Mouse (Mus musculus) CH12F3 (cell line): ENCODE data around the gene Smurf1.

Experiments
- in situ Hi-C: fragments of 300-500 bp; cut with MboI; formaldehyde crosslinking; loops from 2 replicates; pipeline ENCODE4 v1.14.3; 2020; ENCODE audit warnings: low sequenced_read_pairs

The Smurf1 gene

DNA sequence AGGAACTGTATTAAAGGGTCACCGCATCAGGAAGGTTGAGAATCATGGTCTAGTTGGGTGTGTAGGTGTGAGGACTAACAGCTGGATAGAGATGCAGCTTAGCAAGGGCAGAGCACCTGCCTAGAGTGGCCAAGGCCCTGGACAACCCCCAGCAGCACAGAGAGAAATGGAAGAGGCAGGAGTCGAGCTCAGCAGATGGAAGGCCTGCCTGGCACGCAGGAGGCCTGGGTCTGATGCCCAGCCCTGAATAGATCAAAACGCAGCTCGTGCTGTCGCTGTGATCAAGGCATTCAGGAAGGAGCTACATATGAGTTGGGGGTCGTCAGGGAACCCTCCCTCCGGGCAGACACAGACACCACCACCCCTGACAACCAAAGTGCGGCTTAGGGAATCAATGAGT, 7.4 kb downstream of the Smurf1 start:
- in situ Hi-C loops, result no loop called here

DNA sequence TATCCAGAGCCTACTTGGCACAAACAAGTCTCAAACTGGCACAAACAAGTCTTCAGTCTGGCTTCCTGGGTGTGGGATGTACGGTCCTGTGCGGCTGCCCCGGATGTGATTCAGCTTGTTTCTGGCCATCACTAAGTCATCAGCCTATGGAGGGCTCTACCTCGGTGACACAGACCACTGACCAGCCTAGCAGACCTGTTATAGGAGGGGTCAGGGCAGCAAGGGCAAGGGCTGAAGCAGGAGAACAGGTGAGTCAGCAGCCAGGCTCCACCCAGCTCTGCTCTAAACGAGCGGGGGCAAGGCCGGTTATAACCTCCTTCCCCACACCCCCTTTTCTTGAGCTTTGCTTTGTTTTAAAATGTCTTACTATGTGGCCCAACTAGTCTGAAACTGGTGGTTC, 11.2 kb downstream of the Smurf1 start:
- in situ Hi-C loops, result no loop called here

DNA sequence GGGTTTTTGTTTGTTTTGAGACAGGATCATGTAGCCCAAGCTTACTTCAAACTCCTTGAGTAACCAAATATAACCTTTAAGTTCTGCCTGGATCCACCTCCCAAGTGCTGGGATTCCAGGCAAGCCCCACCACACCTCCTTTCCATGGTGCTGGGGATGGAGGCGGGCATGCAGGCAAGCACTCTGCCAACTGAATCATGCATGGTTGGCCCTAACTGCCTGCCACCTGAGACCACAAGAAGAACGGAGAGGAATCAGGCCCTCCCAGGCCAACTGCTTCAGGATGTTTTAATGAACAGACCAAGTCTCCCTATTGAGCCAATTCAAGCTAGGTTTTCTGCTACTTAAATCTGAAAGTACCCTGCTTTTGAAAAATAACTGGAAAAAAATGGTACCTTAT, 13.1 kb downstream of the Smurf1 start:
- in situ Hi-C loops, result no loop called here

DNA sequence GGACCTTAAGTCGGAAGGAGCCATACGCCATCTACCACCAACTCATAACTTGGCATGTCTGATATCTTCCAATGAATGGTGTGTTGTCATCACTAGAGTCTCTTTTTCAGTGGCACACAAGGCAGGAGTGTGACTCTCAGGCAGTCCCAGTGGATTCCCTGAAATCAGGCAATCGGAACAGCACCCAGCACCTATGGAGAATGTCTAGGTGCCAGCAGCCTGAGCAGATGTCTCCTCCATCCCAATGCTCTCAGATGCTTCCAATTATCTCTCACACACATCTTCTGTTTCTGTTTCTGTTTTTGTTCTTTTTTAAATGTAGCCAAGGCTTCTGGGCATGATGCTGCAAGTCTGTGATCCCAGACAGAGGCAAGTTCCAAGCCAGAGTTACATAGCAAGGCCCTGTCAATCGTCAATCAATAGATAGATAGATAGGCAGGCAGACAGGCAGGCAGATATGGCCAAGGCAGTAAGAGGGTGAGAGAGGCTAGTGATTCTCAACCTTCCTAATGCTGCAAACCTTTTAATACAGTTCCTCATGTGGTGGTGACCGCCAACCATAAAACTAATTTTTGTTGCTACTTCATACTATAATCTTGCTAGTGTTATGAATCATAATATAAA, 15.1 kb downstream of the Smurf1 start:
- in situ Hi-C loops, result no loop called here

DNA sequence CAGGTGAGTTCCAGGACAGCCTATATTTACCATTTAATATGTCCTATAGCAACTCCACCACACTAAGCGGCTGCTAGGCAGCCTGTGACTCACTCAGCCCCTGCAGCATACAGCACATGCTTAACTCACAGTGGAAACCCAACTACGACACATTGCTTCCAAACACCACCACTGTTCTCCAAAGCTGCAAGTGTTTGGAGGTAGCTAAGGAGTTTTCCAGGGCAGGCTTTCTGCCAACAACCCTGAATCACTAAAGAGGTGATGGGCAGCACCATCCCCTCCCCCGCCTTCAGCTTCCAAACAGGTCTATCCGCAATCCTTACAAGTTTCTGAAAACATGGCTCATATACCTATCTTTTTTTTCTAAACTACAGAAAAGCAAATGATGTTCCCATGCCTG, 15.8 kb downstream of the Smurf1 start:
- in situ Hi-C loops, result no loop called here

DNA sequence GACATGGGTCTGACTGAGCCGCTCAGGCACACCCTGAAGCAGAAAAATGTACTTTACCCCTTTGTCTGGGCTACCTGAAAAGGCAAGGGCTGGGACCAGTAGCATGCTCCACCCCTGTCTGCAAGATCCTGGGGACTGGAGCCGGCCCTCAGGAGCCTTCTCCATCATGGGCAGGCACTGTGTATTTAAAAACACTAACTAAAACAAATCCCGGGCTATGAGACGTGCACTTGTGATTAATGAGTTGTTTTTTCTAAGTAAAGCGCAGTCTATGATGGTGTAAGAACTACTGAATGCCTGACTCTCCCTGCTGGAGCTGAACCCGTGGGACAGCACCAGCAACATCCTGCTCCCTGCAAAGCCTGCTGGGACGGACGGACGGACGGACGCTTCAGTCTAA, 17.2 kb downstream of the Smurf1 start:
- in situ Hi-C loops, result no loop called here

DNA sequence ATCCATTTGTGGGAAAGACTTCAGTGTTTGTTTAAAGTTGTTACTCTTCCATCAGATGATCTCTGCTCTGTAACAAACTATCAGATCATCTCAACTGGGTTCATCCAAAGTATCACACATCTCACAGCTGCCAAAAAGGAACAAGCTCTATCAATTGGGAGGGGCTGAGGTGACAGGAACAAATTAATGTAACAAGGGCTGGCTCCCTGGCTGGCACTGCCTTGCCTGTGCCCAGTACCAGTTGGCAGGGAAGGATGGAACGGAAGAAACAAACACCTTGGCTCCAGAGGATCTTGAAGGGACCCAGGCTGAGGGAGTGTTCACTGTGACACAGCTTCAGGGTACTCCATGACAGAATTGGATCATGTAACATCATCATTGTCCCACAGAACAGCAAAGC, 17.6 kb downstream of the Smurf1 start:
- in situ Hi-C loops, result no loop called here

DNA sequence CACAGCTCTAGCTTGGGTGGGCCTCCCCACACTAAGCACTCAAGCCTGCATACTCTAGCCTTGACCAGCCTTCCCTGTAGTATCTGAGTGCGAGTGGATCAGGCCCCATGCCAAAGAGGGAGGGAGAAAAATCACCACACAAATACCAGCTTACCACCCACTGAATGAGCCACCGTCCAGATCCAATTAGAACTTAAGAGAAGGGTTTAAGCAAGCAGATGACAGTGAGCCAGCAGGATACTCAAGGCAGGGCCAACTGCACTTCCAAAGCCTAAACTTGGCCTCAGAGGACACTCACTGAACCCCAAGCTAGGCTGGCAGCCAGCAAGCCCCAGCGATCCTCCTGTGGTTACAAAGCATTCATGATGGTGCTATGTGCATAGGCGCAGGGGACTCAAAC, 19.6 kb downstream of the Smurf1 start:
- in situ Hi-C loops, result no loop called here

DNA sequence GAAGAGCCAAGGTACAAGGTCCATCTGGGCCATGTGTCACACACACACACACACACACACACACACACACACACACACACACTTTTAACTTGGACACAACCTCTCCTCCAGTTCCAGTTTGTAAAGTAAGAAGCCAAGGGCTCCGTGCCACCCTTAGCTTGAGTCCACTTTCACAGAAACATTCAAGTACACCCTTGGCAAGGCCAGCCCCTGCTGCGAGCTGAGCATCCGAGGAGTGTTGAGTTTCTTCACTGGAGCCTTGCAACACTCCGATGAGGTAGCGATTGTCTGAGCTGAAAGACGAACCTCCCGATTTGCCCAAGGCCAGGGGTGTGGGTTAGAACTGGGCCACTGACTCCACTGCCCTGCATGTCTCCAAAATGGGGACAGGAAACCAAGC, 20.7 kb downstream of the Smurf1 start:
- in situ Hi-C loops, result no loop called here

DNA sequence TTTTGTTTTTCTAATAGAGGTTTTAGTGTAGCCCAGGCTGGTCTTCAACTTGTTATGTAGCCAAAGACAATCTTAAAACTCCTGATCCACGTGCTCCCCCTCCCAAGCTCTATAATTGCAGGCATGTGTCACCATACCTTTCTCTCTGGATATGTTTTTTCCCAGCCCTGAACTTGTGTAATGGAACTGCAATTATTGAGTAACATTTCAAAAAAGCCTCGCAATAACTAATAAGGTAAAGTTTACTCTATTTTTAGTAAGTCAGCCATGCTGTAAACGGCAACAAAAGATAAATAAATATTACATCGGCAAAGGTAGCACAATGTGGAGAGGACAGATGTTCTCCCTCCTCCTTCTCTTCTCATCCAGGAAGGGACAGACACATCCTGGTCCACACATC, 21.3 kb downstream of the Smurf1 start:
- in situ Hi-C loops, result no loop called here

DNA sequence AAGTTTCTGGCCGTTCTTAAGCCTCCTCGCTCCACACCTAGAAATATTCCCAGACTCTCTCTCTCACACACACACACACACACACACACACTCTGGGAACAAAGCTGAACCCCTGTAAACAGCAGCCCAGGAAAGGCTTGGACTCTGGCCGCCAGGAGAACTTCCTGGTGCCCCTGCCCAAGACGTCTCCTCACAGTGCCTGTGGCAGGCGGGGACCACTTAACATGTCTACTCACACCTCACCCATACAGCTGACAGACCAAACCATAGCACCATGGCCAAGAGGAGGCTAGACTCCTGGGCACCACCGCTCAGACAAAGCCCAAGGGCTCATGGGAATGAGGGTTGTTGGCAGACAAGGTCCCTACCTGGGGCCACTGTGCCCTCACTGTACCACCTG, 22.3 kb downstream of the Smurf1 start:
- in situ Hi-C loops, result no loop called here

DNA sequence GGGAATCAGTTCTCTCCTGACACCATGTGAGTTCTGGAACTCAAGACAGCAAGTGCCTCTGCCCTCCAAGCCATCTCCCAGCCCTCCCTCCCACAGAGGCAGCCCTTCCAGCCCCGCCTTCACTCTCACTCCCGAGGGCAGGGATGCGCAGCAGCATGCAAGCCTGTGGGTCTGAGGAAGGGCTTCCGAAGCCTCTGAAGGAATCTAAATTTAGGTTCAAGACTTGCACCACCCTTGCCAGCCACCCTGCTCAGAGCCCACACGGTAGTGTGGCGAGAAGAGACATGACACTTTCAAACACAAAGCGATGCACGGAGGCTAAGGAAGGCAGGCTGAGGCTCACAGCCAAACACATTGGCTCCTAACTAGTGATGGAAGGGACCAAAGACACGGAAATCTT, 23.2 kb downstream of the Smurf1 start:
- in situ Hi-C loops, result no loop called here

DNA sequence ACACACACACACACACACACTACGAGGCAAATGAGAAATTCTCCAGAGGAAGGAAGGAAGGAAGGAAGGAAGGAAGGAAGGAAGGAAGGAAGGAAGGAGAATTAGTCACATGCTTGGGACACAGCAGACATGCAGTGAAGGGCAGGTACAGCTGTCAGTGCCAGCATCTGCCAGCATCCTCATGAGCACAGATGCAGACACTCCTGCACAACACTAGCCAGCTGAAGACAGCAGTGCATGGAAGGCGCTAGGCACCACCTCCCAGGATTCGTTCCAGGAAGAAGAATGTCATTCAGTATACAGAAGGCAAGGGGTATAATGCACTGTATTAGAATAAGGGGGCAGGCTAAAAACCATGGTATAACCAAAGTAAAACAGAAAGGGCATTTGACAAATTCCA, 24.7 kb downstream of the Smurf1 start:
- in situ Hi-C loops, result no loop called here

DNA sequence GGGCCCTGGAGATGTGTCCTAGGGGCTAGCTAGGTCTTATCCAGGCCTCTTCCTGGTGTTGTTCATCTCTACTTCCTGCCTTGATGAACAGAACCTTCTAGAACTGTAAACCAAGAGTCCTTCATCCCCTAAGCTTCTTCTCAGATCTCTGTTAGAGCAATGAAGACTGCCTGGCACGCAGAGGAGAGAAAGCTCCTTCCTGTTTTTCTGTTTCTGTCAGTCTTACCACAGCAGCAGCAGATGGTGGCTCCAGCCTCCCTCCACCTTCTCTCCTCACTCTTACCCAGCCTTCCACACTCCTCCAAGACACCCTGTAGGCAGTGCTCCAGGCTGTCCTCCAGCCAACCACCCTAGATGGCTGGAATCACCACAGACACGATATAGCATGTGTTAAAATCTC, 28.3 kb downstream of the Smurf1 start:
- in situ Hi-C loops, result no loop called here

DNA sequence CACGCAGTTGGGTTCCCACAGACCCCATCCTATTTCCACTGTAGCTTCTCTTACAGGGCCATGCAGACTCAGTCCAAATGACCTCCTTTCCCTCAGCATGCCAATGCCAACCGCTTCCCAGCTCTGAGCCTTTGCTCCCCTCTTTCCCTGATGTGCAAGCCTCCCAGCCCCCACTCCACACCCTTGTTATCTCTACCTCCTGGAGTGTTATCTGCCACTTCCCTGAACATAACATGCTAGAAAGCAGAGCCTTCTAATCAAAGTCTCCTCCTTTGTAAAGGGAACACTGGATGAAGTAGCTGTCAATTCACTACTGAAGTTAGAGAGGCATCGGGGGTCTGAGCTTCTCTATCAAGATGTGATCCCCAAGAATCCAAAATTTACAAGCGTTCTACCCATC, 32.2 kb downstream of the Smurf1 start:
- in situ Hi-C loops, result no loop called here

DNA sequence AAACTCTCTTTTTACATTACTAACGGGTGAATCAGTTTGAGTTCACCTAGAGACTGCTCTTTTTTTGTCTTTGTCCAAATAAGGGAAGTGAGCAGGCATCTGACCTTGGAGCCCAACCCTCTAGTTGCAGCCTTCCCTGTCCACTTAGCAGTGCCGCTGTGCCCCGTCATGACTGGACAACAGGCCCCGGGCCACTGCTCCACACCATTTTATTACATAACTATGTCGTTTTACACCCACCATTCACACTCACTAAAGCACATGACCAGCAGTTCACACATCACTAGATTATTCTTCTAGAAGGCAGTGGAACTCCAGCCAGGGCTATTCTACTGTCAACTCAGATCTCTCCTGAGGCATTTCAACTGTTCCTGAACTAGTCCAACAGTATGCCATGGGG, 33.8 kb downstream of the Smurf1 start:
- in situ Hi-C loops, result no loop called here

DNA sequence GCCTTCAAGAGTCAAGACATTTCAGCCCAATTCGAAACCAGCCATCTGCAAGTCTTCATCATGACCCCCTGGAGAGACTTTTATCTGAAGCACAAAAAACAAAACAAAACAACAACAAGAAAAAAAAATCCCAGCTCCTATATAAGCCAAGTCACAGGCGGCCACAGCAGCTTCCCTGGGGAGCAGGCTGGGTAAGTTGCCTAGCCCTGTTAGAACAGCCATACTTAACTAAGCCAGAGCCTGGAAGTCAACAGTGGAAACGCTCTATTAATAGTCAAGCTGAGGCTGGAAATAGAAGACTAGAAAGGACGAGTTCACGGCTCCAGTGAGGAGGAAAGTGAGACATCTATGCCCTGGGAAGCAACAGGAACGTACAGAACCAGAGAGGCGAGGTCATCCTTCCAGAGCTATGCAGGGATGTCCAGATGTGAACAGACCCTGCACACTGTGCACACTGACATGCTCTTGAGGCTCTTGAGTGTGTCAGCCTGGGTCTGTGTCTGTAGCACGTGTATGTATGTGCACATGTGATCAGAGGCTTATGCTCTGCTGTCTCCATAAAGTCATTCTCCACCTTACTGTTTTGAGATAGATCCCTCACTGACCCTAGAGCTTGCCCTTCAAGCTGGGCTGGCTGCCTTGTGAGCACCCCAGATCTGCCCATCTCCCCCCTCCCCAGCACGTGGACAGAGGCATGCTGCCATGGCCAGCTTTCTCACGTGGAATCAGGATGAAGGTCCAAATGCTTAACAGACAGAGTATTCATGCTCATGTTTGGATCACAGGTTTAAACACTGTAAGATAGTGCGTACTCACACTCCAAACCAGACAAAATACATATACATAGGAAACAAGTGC, 36.6 kb downstream of the Smurf1 start:
- in situ Hi-C loops, result no loop called here

DNA sequence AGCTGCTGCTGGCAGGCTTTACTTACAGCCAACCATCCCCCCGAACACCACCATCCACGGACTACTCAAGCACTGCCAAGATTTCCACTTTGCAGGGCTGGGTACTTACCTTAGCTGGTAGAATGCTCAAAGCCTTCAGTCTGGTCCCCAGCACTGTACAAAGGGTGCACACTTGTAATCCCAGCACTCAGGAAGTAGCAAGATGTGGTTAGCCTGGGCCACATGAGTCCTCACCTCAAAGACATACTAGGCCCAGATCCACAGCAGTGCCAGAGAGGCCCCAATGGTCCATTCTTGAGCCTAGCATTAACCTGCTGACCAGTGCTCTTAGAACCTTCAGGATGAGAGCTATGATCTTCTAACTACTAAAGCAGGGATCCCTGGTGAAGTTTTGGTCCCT, 39.4 kb downstream of the Smurf1 start:
- in situ Hi-C loops, result no loop called here

DNA sequence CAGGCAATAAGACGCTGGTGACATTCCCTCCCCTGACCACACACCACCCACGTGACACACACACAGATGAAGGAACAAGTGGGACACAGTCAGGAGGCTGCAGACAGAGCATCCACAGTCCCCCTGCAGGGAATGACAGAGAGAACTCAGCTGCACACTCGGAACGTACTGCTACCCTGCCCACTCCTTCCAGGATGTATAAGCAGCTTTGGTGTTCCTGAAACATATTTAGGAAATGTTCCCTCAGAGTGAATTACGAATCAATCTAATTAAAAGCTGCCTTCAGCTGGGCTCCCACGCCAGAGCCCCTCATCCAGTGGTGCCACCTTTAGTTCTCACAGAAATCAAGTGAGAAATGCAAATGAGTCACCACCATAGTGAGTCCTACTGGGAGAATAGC, 42.3 kb downstream of the Smurf1 start:
- in situ Hi-C loops, result no loop called here

DNA sequence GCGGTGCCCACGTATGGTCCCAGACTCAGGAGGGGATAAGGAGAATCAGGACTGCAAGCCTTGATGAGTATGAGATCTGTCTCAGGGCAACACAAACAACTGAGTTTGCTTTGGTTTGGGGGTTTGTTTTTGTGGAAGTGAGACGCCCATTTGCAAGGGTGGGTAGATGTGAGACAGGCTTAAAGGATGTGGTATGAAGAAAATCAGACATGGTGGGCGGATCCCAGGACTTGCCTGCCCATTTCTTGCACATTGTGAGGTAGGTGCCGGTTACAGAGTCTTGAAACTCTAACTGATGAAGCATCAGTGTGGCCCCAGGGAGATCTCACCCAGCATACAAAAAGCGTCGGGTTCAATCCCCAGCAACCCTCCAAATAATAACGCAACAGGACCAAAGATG, 45.9 kb downstream of the Smurf1 start:
- in situ Hi-C loops, result no loop called here

DNA sequence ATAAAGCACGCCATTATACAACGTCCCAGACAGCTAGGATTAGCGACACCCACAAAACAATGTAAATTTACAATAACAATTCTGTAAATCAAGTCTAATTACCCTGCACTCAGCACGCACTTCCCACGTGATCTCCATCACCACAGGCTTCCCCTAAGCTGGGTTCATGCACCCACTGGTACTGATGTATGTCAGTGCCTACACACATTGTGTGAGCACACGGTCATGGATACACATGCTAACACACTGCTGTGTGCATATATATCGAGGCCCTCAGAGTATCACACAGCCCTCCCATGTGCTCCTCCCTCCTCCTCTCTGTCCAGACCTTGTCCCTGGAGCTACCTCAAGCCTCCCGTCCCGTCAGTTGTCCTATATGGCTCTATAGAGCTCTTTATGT, 46.5 kb downstream of the Smurf1 start:
- in situ Hi-C loops, result no loop called here

DNA sequence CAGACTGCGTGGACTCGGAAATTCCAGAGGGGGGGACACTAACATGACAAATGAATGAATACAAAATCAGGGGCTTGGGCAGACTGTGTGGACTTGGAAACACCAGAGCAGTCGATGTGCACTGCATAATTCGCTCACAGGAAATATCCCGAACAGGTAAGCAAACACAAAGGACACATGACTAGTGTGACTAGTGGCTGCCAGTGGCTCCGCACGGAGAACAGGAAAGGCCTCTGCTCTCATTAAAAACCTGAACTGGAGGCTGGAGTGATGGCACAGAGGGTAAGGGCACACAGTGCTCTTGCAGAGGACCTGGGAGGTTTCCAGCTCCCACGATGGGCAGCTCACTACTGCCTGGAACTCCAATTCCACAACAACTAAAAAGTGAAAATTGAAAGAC, 47.4 kb downstream of the Smurf1 start:
- in situ Hi-C loops, result no loop called here

DNA sequence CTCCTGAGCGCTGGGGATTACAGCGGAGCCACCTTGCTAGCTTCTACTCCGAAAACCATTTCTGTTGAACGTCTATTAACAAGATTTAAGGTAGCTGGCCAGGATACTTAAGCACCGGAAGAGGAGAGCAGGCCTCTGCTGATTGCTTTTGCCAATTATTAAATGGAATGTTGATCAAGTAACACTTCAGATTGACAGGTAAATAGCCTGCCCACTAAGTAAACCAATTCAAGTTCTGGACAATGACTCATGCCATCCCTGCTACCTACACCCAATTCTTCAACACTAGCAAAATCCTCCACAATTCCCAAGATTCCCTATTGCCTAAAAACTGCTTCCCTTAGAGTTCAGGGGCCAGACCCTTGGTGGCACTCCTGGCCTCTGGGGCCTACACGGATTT, 48.5 kb downstream of the Smurf1 start:
- in situ Hi-C loops, result no loop called here
